Mouse (Mus musculus) erythroblast, embryonic 14.5 days (primary cell): Measurements from ENCODE around the gene Kif17.

Source experiments
- GATA1 ChIP-seq: IDR thresholded peaks from 2 replicates; pipeline ENCODE4 v1.6.1; 2012; ENCODE audit warnings: low read length, inconsistent platforms, mixed read lengths
- TAL1 ChIP-seq: IDR thresholded peaks from 3 replicates; pipeline ENCODE4 v1.6.1; 2012; ENCODE audit warnings: low read length, inconsistent platforms, mixed read lengths

DNA sequence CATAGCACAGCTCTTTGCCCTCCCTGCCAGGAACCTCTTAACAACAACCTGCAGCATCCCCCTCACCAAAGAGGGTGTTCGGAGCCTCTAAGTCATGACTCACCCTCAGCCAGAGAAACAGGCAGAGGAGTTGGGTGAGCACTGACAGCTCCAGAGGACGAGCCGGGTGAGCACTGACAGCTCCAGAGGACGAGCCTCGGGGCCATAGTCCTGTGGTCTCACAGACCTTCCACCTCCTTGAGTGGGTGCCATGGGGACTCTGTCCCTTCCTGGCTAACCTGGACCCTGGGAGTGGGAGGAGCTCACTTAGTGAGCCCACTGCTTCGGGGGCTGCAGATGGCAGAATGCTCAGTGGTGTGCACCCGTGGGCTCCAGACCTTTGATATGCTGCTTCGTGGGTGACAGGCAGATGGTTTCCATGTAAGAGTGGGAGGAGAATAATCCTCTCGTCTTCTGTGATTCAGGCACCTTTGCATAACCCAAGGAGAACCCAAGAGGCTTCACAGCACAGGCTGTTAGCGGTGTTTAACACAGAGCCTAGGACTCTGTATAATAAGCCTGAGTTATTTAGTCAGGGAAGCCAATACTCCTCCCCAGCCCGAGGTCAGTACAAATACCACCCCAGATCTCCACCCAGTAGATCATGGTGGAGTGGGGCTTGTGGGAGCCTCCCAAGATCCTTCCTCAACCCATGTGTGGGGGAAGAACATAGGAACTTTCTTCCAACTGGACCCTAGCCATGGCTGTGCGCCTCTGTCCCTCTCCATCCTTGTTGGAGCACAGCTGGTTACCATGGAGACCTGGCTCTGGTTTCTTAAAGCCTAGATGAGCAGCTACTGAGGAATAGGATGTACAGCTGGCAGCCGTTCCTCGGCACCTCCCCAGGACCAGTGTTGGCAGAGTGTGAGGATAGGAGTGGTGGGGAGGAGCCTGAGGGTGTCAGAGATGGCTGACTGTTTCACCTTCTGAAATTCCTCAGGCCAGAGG is 22.1 kb downstream of the Kif17 start:
- TF ChIP-seq GATA1 = no peak
- TF ChIP-seq TAL1 = no peak
